Mouse (Mus musculus) stomach, embryonic 16.5 days (tissue): ENCODE results near the gene Ptprb. TPM values are rescaled to one million over a fixed set of nuclear protein-coding genes. Genes with fewer than 3 reads are reported as not detected.

Source experiments
- ATAC-seq: fragments of 200-750 bp; cut with Nextera tagmentation; 2 replicates; pipeline ENCODE4 v1.8.0; 2017; ENCODE audit warnings: moderate number of reproducible peaks, moderate TSS enrichment; ENCODE audit not compliant: insufficient read depth, low FRiP score
- H3K27ac ChIP-seq: fragments of 300-500 bp; sonication (generic); 2 replicates; pipeline ENCODE4 v1.5.1; 2014; ENCODE audit warnings: low read length
- H3K27me3 ChIP-seq: fragments of 300-500 bp; sonication (generic); 2 replicates; pipeline ENCODE4 v1.6.1; 2014; ENCODE audit warnings: low read length, control low read depth, mixed read lengths; ENCODE audit not compliant: control insufficient read depth, insufficient read depth
- H3K36me3 ChIP-seq: fragments of 300-500 bp; sonication (generic); 2 replicates; pipeline ENCODE4 v1.6.1; 2014; ENCODE audit warnings: low read length; ENCODE audit not compliant: control insufficient read depth, insufficient read depth
- H3K4me1 ChIP-seq: fragments of 300-500 bp; sonication (generic); 2 replicates; pipeline ENCODE4 v1.6.1; 2014; ENCODE audit warnings: low read length, control low read depth, mixed read lengths; ENCODE audit not compliant: control insufficient read depth, insufficient read depth
- H3K4me2 ChIP-seq: fragments of 300-500 bp; sonication (generic); 2 replicates; pipeline ENCODE4 v1.6.1; 2014; ENCODE audit warnings: low read depth, low read length, mixed read lengths
- H3K4me3 ChIP-seq: fragments of 300-500 bp; sonication (generic); replicated peaks from 2 replicates; pipeline ENCODE4 v1.5.1; 2014; ENCODE audit warnings: mild to moderate bottlenecking, low read length
- H3K9ac ChIP-seq: fragments of 300-500 bp; sonication (generic); 2 replicates; pipeline ENCODE4 v1.6.1; 2014; ENCODE audit warnings: low read length
- H3K9me3 ChIP-seq: fragments of 300-500 bp; sonication (generic); replicated peaks from 2 replicates; pipeline ENCODE4 v1.6.1; 2016; ENCODE audit warnings: low read length, control low read depth; ENCODE audit not compliant: control insufficient read depth
- WGBS: fragments of 180-500 bp; shearing (Covaris S2); extraction: QIAGEN DNeasy Blood & Tissue Kit; methylation state at CpG from one replicate; pipeline ENCODE4 v1.1.7; 2014; 5-methylcytosine and 5-hydroxymethylcytosine counted together
- polyA plus RNA-seq: library from polyadenylated mRNA; unstranded; fragments of >200 nt; fragmentation: Nextera tagmentation; extraction: Ambion mirVana; gene quantifications from 2 replicates; pipeline ENCODE4 v1.2.1, GENCODE M21; 2015

Ptprb gene
- polyA plus RNA-seq, 1 experiment from 2014 or later, result 5.6 TPM

DNA sequence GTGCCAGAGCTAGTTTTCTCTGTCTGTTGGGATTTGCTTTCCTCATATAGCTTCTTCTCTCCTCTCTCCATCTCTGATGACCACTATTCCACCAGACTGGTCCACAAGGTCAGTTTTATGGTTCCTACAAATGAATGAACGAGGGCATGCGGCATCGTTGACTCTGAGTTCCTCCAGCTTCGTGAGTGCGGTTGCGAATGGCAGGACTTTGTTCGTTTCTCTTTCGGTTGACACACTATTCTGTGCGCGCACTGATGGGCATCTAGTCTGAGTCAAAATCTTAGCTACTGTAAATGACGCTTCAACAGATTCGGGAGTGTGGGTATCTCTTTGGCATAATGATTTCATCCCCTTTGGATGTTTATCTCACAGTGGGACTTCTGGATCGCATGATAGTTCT lies 121.6 kb downstream of the Ptprb start:
- no peak overlapping the region for H3K27ac ChIP-seq
- WGBS, result 88% methylated on average over 13 of the region's 13 CpGs
- no peaks in the 10 kb centered on the region for H3K36me3 ChIP-seq
- H3K4me2 ChIP-seq, result no peak overlapping the region
- no peak overlapping the region for H3K4me3 ChIP-seq
- no peaks in the 10 kb centered on the region for H3K9me3 ChIP-seq
- ATAC-seq, result no peak
- H3K27me3 ChIP-seq, result no peaks in the 10 kb centered on the region
- H3K4me1 ChIP-seq, result no peaks in the 10 kb centered on the region; the same call in 1 of the 2 replicates
- H3K9ac ChIP-seq, result no peak overlapping the region

GRCm38 (mm10) chr10:116397573-116397972 lies 122.2 kb downstream of the Ptprb start:
- Histone ChIP-seq H3K27ac (no peak overlapping the region), H3K36me3 (no peaks in the 10 kb centered on the region), H3K27me3 (no peaks in the 10 kb centered on the region), H3K9ac (no peak overlapping the region), H3K4me1 (no peaks in the 10 kb centered on the region; the same call in 1 of the 2 replicates), H3K4me2 (peak overlapping the region; percentile 25), H3K4me3 (0 out of 2 replicates have a peak overlapping the region, but pooled peaks have one; percentile 8), H3K9me3 (no peaks in the 10 kb centered on the region)
- 34% methylated on average over 14 of the region's 14 CpGs for WGBS
- no peak for ATAC-seq

DNA sequence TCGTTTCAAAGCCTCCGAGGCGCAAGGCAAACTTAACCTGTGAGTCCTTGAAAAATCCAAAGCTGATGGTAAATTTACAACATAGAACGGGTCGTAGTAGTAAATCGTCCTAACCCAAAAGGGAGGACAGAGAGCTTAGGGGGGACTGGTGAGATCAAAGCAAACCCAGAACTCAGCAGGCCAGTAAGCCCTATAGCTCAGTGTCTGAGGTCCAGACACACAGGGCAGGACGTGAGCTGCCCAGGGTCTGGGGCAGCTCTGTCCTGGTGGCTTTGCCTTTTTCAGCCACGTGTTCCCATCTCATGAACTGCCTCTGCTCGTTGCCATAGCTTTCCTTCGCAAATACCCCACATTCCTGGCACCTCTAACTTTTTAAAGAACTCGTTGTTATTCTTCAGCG lies 122.7 kb downstream of the Ptprb start:
- no peaks in the 10 kb centered on the region for H3K27me3 ChIP-seq
- no peaks in the 10 kb centered on the region for H3K36me3 ChIP-seq
- H3K4me1 ChIP-seq, result no peaks in the 10 kb centered on the region; the same call in 1 of the 2 replicates
- no peaks in the 10 kb centered on the region for H3K9me3 ChIP-seq
- no peak overlapping the region for H3K9ac ChIP-seq
- 0 out of 2 replicates have a peak overlapping the region, but pooled peaks have one; percentile 25 for H3K4me2 ChIP-seq
- 0 out of 2 replicates have a peak overlapping the region, but pooled peaks have one; percentile 8 for H3K4me3 ChIP-seq
- no peak overlapping the region for H3K27ac ChIP-seq
- ATAC-seq, result no peak
- 49% methylated on average over 12 of the region's 12 CpGs for WGBS

DNA sequence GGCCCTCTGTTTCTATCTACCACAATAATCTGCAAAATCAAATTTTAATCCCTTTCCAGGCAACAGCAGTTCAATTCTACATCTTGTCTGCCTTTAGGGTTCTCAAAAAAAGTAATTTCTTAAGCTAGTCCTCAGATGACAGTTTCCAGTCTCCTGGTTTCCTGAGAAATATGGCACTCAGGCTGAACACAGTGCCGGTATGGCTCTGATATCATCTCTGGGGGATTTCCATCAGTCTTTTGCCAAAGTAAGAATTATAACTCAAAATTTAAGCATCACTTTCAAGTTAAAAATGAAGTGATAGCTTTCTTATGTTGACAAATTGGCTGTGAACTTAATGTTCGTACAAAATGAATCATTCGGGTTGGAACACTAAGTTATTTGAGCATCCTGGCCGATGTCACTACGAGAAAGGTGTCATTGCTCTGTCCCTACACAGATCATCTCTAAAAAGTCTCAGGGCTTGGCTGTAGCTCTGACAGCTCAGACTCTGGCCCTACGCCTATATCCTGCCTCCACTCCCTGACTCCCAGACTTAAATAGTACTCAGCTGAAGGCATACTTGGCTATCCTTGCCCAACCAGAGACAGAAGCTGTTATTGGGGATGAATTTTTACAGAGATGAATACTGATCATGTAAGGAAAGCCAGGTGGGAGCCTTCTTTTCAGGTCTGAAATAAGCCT lies 127.6 kb downstream of the Ptprb start:
- no peaks in the 10 kb centered on the region for H3K9me3 ChIP-seq
- WGBS, result 75% methylated on average over 6 of the region's 6 CpGs
- no peak for ATAC-seq

GRCm38 (mm10) chr10:116403679-116404078 lies 128.4 kb downstream of the Ptprb start:
- Histone ChIP-seq H3K9me3 (no peaks in the 10 kb centered on the region), H3K4me2 (no peak overlapping the region), H3K27me3 (no peaks in the 10 kb centered on the region), H3K36me3 (no peaks in the 10 kb centered on the region), H3K4me3 (no peak overlapping the region), H3K27ac (no peak overlapping the region), H3K4me1 (no peaks in the 10 kb centered on the region), H3K9ac (no peak overlapping the region)
- ATAC-seq, result no peak
- 42% methylated on average over 4 of the region's 4 CpGs for WGBS

More for the DNA sequence above, 127.6 kb downstream of the Ptprb start:
- no peak overlapping the region for H3K9ac ChIP-seq
- H3K4me2 ChIP-seq, result no peak overlapping the region
- H3K4me3 ChIP-seq, result no peak overlapping the region
- H3K27ac ChIP-seq, result no peak overlapping the region
- no peaks in the 10 kb centered on the region for H3K36me3 ChIP-seq
- H3K4me1 ChIP-seq, result no peaks in the 10 kb centered on the region
- no peaks in the 10 kb centered on the region for H3K27me3 ChIP-seq

DNA sequence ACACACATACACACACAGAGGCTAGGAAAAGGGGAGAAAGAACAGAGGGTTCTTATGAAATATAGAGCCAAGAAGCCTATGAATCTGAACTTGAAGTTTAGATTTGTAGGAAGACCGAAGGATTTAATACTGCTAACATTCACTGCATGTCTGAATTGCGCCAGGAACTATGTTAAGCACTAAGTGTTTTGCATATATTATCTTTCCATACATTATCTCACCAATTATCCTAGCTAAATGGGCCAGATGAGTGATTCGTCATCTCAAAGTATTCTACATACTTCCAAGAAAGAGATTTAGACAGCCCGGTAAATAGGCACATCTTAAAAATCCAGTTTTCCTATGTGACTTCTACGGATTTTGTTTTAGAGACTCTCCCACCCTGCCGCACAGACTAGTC lies 129.7 kb downstream of the Ptprb start:
- no peak for ATAC-seq
- H3K4me3 ChIP-seq, result no peak overlapping the region
- no peaks in the 10 kb centered on the region for H3K9me3 ChIP-seq
- H3K27ac ChIP-seq, result no peak overlapping the region
- H3K27me3 ChIP-seq, result no peaks in the 10 kb centered on the region
- 88% methylated on average over 6 of the region's 6 CpGs for WGBS
- no peaks in the 10 kb centered on the region for H3K4me1 ChIP-seq
- no peak overlapping the region for H3K9ac ChIP-seq
- H3K36me3 ChIP-seq, result no peaks in the 10 kb centered on the region
- no peak overlapping the region for H3K4me2 ChIP-seq

DNA sequence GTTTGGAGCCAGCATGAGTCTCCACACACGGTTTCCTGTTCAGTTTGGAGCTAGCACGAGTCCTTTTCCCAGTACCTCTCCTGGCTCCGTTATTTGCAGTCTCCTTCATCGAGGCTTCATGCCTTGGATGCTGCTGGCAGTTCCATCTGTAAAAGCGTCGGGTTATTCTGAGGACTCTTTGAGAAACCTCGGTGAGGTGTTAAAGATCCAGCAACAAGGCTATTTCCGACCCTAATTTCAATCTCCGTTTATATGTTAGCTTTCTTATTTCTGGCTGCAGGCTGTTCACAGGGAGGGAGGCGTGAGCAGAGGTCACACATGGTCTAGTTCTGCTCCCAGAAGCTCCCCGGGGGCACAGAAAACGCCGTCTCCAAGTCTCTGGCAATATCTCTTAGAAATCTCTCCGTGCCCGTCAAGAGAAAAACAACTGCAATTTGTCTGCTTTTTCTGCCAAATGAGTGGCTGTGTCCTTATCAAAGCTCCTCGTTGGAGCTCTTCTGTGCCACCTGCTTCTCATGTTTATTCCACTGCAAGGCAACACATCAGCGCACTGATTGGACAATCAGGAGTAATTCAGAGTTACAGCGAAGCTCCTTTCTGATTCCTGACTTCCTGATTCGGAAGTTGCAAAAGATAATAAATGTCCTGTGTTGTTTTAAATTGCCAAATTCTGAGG lies 132.5 kb downstream of the Ptprb start:
- Histone ChIP-seq H3K4me3 (no peak overlapping the region), H3K4me1 (no peaks in the 10 kb centered on the region), H3K4me2 (no peak overlapping the region), H3K27me3 (no peaks in the 10 kb centered on the region), H3K36me3 (no peaks in the 10 kb centered on the region), H3K9ac (no peak overlapping the region), H3K27ac (no peak overlapping the region), H3K9me3 (no peaks in the 10 kb centered on the region)
- ATAC-seq, result no peak
- WGBS, result 55% methylated on average over 19 of the region's 19 CpGs

- 45% methylated on average over 9 of the region's 9 CpGs for WGBS
- H3K27ac ChIP-seq, result no peak overlapping the region
- H3K27me3 ChIP-seq, result no peaks in the 10 kb centered on the region
- ATAC-seq, result no peak
- no peak overlapping the region for H3K4me2 ChIP-seq
- H3K9ac ChIP-seq, result no peak overlapping the region
- H3K4me1 ChIP-seq, result no peaks in the 10 kb centered on the region
- H3K4me3 ChIP-seq, result no peak overlapping the region
- H3K9me3 ChIP-seq, result no peaks in the 10 kb centered on the region
- H3K36me3 ChIP-seq, result no peaks in the 10 kb centered on the region
Observed at GRCm38 (mm10) chr10:116410826-116411225, 135.5 kb downstream of the Ptprb start.

- no peak overlapping the region for H3K4me2 ChIP-seq
- H3K27ac ChIP-seq, result no peak overlapping the region
Observed at GRCm38 (mm10) chr10:116416142-116416541, 140.8 kb downstream of the Ptprb start.

More at GRCm38 (mm10) chr10:116416142-116416541, 140.8 kb downstream of the Ptprb start:
- Histone ChIP-seq H3K27me3 (no peaks in the 10 kb centered on the region), H3K9ac (no peak overlapping the region), H3K9me3 (no peaks in the 10 kb centered on the region), H3K4me3 (no peak overlapping the region), H3K4me1 (no peaks in the 10 kb centered on the region), H3K36me3 (no peaks in the 10 kb centered on the region)
- 75% methylated on average over 6 of the region's 6 CpGs for WGBS
- ATAC-seq, result no peak
